Mouse (Mus musculus) neural tube, embryonic 14.5 days (tissue): ENCODE data around the gene Anln. TPM values are rescaled to one million over a fixed set of nuclear protein-coding genes. Genes with fewer than 3 reads are reported as not detected.
"Not testable (repeated sequence)": the region's sequence is repeated elsewhere in the genome, so short reads cannot be mapped to it uniquely, and the experiment has no call there.

Experiments used
- ATAC-seq: fragments of 200-750 bp; cut with Nextera tagmentation; 2 replicates; pipeline ENCODE4 v1.8.0; 2017; ENCODE audit warnings: low read depth, mild to moderate bottlenecking, moderate TSS enrichment, moderate library complexity
- H3K27ac ChIP-seq: fragments of 300-500 bp; sonication (generic); 2 replicates; pipeline ENCODE4 v1.5.1; 2014; ENCODE audit warnings: low read depth, mild to moderate bottlenecking, control low read depth, low read length, moderate library complexity, mixed read lengths
- H3K27me3 ChIP-seq: fragments of 300-500 bp; sonication (generic); 2 replicates; pipeline ENCODE4 v1.6.1; 2014; ENCODE audit warnings: low read length; ENCODE audit not compliant: control insufficient read depth, insufficient read depth
- H3K36me3 ChIP-seq: fragments of 300-500 bp; sonication (generic); 2 replicates; pipeline ENCODE4 v1.6.1; 2014; ENCODE audit warnings: low read length, mixed read lengths; ENCODE audit not compliant: control insufficient read depth, insufficient read depth
- H3K4me1 ChIP-seq: fragments of 300-500 bp; sonication (generic); 2 replicates; pipeline ENCODE4 v1.6.1; 2014; ENCODE audit warnings: low read length; ENCODE audit not compliant: control insufficient read depth, insufficient read depth
- H3K4me2 ChIP-seq: fragments of 300-500 bp; sonication (generic); 2 replicates; pipeline ENCODE4 v1.6.1; 2014; ENCODE audit warnings: mild to moderate bottlenecking, low read depth, low read length, control low read depth
- H3K4me3 ChIP-seq: fragments of 300-500 bp; sonication (generic); 2 replicates; pipeline ENCODE4 v1.5.1; 2014; ENCODE audit warnings: low read depth, low read length, control low read depth, mixed read lengths
- H3K9ac ChIP-seq: fragments of 300-500 bp; sonication (generic); replicated peaks from 2 replicates; pipeline ENCODE4 v1.6.1; 2014; ENCODE audit warnings: low read depth, mild to moderate bottlenecking, control low read depth, low read length, mixed read lengths
- H3K9me3 ChIP-seq: fragments of 300-500 bp; sonication (generic); 2 replicates; pipeline ENCODE4 v1.6.1; 2016; ENCODE audit warnings: low read length; ENCODE audit not compliant: control insufficient read depth
- WGBS: fragments of 180-500 bp; shearing (Covaris S2); extraction: QIAGEN DNeasy Blood & Tissue Kit; methylation state at CpG from one replicate; pipeline ENCODE4 v1.1.7; 2014; 5-methylcytosine and 5-hydroxymethylcytosine counted together
- polyA plus RNA-seq: library from polyadenylated mRNA; unstranded; fragments of >200 nt; fragmentation: Nextera tagmentation; extraction: Ambion mirVana; gene quantifications from 2 replicates; pipeline ENCODE4 v1.2.1, GENCODE M21; 2014

Gene Anln
- polyA plus RNA-seq, 1 experiment from 2014 or later = 2.3 TPM

DNA sequence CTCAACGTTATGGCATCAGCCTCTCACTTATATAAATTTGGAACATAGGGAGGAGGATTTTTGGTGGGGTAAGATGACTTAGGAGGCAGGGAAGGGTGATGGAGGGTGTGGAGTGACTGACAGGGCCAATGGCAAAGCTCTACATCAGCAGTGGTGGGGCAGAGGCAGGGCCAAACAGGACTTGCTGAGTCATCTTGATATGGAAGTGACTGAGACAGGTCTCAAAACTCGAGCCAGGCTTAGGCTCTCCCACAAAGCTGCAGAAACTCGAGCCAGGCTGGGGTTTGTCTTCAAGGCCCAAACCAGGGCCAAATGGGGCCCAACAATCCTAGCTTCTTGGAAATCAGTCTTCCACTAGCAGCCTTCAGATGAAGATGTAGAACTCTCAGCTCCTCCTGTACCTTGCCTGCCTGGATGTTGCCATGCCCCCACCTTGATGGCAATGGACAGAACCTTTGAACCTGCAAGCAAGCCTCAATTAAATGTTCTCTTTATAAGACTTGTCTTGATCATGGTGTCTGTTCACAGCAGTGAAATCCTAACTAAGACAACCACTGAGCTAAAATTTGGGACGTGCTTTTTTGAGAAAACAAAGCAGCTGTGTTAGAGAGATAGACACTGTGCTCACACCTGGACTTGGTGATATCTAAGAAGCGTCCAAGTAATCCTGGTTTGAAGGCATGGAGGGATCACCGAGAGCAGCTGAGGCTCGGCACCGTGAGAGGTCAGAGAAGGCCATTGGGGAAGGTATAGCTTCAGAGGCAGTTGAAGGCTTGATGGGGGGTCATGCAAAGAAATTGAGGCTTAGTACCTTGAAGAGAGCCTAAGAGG, 66.4 kb downstream of the Anln start:
- H3K9me3 ChIP-seq = no peaks in the 10 kb centered on the region
- WGBS = 87% methylated on average over 8 of the region's 8 CpGs
- no peak for ATAC-seq
- H3K4me1 ChIP-seq = peaks cover 4% of the 10 kb centered on the region; the same call in 1 of the 2 replicates
- no peak overlapping the region for H3K4me2 ChIP-seq
- no peak overlapping the region for H3K4me3 ChIP-seq
- H3K27ac ChIP-seq = no peak overlapping the region
- no peaks in the 10 kb centered on the region for H3K27me3 ChIP-seq
- no peaks in the 10 kb centered on the region for H3K36me3 ChIP-seq
- no peak overlapping the region for H3K9ac ChIP-seq

DNA sequence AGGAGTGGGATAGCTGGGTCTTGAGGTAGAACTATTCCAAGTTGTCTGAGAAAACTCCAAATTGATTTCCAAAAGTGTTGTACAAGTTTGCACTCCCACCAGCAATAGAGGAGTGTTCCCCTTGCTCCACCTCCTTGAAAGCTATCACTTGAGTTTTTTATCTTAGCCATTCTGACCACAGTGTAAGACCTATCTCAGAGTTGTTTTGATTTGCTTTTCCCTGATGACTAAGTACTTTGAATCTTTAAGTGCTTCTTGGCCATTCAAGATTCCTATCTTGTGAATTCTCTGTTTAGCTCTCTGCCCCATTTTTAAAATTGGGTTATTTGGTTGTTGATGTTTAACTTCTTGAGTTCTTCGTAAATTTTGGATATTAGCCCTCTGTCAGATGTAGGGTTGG, 69.9 kb downstream of the Anln start:
- H3K9me3 ChIP-seq = no peaks in the 10 kb centered on the region
- H3K4me2 ChIP-seq = no peak overlapping the region
- H3K9ac ChIP-seq = no peak overlapping the region
- H3K4me3 ChIP-seq = no peak overlapping the region
- H3K27ac ChIP-seq = no peak overlapping the region
- WGBS = 98% methylated on average over 1 of the region's 1 CpGs
- no peaks in the 10 kb centered on the region for H3K27me3 ChIP-seq
- H3K36me3 ChIP-seq = no peaks in the 10 kb centered on the region
- ATAC-seq = no peak
- H3K4me1 ChIP-seq = no peaks in the 10 kb centered on the region

DNA sequence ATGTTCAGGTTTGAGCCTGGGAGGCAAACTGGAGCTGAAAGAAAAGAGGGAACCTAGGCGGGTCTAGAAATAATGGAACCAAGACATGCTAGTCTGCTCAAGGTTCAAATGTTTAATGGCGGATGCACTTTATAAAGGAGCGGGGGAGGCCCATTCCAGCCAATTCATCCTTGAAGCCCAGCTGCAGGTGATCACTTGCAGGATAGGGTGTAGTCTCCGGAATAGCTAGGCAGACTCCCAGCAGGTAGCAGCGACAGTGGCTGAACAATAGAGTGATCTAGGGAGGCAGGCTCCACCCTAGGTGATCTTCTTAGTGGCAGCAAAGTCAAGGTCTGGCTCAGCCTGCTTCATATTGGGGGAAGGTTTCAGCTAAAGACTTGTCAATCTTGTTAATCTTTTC, 72.9 kb downstream of the Anln start:
- H3K4me3 ChIP-seq, H3K27ac ChIP-seq, H3K9ac ChIP-seq, H3K4me1 ChIP-seq, ATAC-seq, H3K27me3 ChIP-seq, H3K36me3 ChIP-seq, H3K4me2 ChIP-seq, H3K9me3 ChIP-seq: not testable (repeated sequence)
- WGBS = 73% methylated on average over 5 of the region's 5 CpGs

DNA sequence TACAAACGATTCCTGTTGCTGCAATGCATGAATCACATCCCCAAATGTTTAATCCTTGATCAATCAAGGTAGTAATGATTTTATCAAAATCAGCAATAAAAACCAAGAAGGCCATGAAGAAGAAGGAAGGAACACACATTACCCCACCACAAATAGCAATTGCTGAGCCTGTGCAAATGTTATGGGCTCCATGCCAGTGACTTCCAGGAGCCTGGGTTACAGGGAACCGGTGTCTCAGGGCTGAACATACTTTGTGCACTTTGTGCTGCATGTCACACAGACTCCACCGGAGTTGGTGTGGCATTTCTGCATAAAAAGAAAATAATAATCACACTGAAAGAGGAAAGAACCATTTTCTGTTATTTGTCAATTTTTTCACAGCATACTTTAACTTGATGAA, 74.9 kb downstream of the Anln start:
- Histone ChIP-seq H3K27me3 (no peaks in the 10 kb centered on the region), H3K27ac (no peak overlapping the region), H3K36me3 (no peaks in the 10 kb centered on the region), H3K4me2 (no peak overlapping the region), H3K9ac (no peak overlapping the region), H3K9me3 (no peaks in the 10 kb centered on the region), H3K4me3 (no peak overlapping the region), H3K4me1 (no peaks in the 10 kb centered on the region)
- no peak for ATAC-seq
- 87% methylated on average over 3 of the region's 3 CpGs for WGBS

DNA sequence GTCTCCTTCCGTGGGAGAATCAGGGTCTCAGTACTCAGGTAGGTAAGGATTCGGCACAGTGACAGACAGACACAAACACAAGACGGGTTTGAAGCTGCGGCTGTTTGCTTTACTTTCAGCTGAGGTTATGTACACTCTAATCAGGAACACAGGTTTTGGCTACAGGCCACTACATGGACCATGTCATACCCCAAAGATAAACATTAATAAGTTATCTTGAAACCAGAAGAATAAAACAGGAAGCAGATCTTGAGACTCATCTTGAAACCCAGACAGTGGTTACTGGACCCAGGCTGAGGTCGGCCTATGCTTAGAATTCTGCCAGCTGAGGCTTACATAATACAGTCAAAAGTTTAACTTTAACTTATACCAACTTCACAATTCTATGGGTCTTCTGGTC, 75.8 kb downstream of the Anln start:
- Histone ChIP-seq H3K4me1 (no peaks in the 10 kb centered on the region), H3K9me3 (no peaks in the 10 kb centered on the region), H3K27me3 (no peaks in the 10 kb centered on the region), H3K27ac (no peak overlapping the region), H3K4me3 (no peak overlapping the region), H3K36me3 (no peaks in the 10 kb centered on the region), H3K9ac (no peak overlapping the region), H3K4me2 (no peak overlapping the region)
- ATAC-seq = no peak
- 91% methylated on average over 5 of the region's 5 CpGs for WGBS

DNA sequence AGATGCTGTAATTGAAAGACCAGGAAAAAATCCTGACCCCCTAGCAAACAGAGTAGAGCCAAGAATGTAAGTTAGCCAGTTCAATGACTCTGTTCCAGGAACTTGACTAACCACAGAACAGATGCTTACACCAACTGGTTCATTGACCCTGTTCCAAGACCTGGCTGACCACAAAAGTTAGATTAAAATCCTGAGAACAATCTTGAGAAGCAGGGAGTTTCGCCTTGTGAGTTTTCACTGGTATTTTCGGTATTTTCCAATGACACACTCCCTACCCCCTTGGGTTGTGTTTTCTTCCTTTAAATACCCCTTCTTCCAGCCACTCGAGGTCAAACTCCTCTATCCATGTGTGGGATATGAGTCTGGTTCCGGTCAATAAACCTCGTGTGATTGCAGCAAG, 79.3 kb downstream of the Anln start:
- no peak for ATAC-seq
- Histone ChIP-seq H3K9ac (no peak overlapping the region), H3K27ac (no peak overlapping the region), H3K4me2 (no peak overlapping the region), H3K36me3 (peaks cover 3% of the 10 kb centered on the region; the same call in 1 of the 2 replicates), H3K4me3 (no peak overlapping the region), H3K4me1 (0 out of 2 replicates have a peak, but pooled peaks cover 4% of the 10 kb centered on the region), H3K27me3 (no peaks in the 10 kb centered on the region), H3K9me3 (no peaks in the 10 kb centered on the region)
- 94% methylated on average over 5 of the region's 5 CpGs for WGBS

DNA sequence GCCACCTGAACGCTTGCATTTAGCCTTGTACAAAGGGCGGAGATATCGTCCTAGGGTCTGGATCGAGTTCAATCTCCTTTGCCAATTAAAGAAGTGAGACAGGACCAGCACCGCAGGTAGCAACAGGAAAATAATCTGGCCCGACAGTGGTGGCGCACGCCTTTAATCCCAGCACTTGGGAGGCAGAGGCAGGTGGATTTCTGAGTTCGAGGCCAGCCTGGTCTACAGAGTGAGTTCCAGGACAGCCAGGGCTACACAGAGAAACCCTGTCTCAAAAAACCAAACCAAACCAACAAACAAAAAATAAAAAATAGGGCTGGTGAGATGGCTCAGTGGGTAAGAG, 81.1 kb downstream of the Anln start:
- H3K4me3 ChIP-seq = peak overlapping the region; percentile 60
- H3K27me3 ChIP-seq, H3K4me1 ChIP-seq, ATAC-seq, H3K9me3 ChIP-seq: not testable (repeated sequence)
- WGBS = 13% methylated on average over 9 of the region's 9 CpGs
- peaks cover 12% of the 10 kb centered on the region for H3K36me3 ChIP-seq
- peak overlapping the region; percentile 97 for H3K9ac ChIP-seq
- peak overlapping the region; percentile 59 for H3K4me2 ChIP-seq
- peak overlapping the region; percentile 93 for H3K27ac ChIP-seq

DNA sequence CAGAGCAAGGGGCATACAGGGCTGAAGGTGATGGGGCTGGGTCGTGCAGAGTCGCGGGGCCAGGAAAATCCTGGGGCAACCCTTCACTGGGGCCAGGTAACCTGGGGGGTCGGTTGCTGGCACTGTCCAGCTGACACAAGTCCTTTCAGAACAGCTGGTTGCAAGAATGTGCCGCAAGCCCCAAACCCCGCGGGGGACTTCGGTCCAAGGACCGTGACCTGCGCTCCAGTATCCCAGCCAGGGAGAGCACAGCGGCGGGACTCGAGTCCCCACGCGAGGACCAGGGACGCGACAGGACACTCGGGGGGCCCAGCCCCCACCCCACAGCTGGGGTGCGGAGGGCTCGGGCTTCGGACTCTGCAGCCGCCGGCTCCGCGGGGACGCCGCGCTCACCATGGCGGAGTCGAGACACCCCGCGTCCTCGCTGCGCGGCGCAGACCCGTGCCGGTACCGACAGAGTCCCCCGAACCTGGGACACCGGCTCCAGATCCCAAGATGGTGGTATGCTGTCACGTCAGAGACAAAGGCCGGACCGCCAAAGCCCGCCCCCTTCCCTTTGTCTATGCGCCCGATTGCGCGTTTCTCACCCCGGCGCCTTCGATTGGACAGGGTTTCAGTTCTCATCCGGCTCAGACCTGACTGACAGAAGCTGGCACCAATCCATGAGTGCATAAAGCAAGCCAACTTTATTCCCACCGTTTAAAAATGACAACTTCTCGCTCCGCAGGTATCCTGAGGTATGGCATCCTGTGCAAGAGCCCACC, 81.7 kb downstream of the Anln start, which contains the start of gene Zfp810:
Zfp810 (minus strand) TSS at position 493 of the 764 bp plus-strand sequence.
- H3K4me2 ChIP-seq = peak within 1 kb of the TSS; percentile 59
- peak within 1 kb of the TSS; percentile 93 for H3K27ac ChIP-seq
- ATAC-seq = peak; percentile 99
- no peaks in the 10 kb centered on the region for H3K9me3 ChIP-seq
- peak within 1 kb of the TSS; percentile 60 for H3K4me3 ChIP-seq
- H3K9ac ChIP-seq = peak within 1 kb of the TSS; percentile 97
- no peaks in the 10 kb centered on the region for H3K27me3 ChIP-seq
- under 1% methylated on average over 56 of the region's 56 CpGs for WGBS
- 0 out of 2 replicates have a peak, but pooled peaks cover 4% of the 10 kb centered on the region for H3K4me1 ChIP-seq
- peaks cover 12% of the 10 kb centered on the region for H3K36me3 ChIP-seq

DNA sequence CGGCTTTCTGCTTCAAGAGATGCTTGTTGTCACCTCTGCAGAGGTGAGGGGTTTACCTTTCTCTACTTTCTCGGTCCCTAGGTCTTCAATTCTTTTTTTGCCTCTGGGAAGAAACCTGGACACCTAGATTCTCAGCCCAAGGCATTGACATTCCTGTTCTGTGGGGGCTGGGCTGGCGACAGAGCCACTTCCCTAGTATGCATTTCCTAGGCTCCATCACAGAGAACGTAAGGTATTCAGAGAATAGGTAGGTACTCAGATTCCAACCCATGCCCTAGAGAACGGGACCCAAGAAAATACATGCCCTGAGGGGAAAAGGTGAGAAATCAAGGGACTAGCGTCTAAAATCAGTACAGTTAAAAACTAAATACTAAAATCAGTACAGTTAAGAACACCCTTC, 82.3 kb downstream of the Anln start:
- Histone ChIP-seq H3K9me3 (no peaks in the 10 kb centered on the region), H3K27me3 (no peaks in the 10 kb centered on the region), H3K36me3 (peaks cover 12% of the 10 kb centered on the region), H3K27ac (peak overlapping the region; percentile 93), H3K4me2 (peak overlapping the region; percentile 59), H3K4me1 (0 out of 2 replicates have a peak, but pooled peaks cover 4% of the 10 kb centered on the region), H3K4me3 (peak overlapping the region; percentile 60), H3K9ac (peak overlapping the region; percentile 97)
- WGBS = 14% methylated on average over 6 of the region's 6 CpGs
- ATAC-seq = no peak
